Mouse (Mus musculus) forebrain, embryonic 16.5 days (tissue): Measurements from ENCODE around the gene Tmem186. TPM values are rescaled to one million over a fixed set of nuclear protein-coding genes. Genes with fewer than 3 reads are reported as not detected.

ENCODE experiments used
- ATAC-seq: fragments of 200-750 bp; cut with Nextera tagmentation; 2 replicates; pipeline ENCODE4 v1.8.0; 2017; ENCODE audit warnings: mild to moderate bottlenecking, moderate library complexity
- H3K27ac ChIP-seq: fragments of 300-500 bp; sonication (generic); 2 replicates; pipeline ENCODE4 v1.5.1; 2014; ENCODE audit warnings: low read length, control low read depth
- H3K27me3 ChIP-seq: fragments of 300-500 bp; sonication (generic); replicated peaks from 2 replicates; pipeline ENCODE4 v1.6.1; 2014; ENCODE audit warnings: low read length; ENCODE audit not compliant: control insufficient read depth, insufficient read depth
- H3K36me3 ChIP-seq: fragments of 300-500 bp; sonication (generic); 2 replicates; pipeline ENCODE4 v1.6.1; 2014; ENCODE audit not compliant: control insufficient read depth, insufficient read depth
- H3K4me1 ChIP-seq: fragments of 300-500 bp; sonication (generic); replicated peaks from 2 replicates; pipeline ENCODE4 v1.6.1; 2014; ENCODE audit warnings: low read length; ENCODE audit not compliant: control insufficient read depth, insufficient read depth
- H3K4me2 ChIP-seq: fragments of 300-500 bp; sonication (generic); 2 replicates; pipeline ENCODE4 v1.6.1; 2014; ENCODE audit warnings: mild to moderate bottlenecking, low read length, control low read depth
- H3K4me3 ChIP-seq: fragments of 300-500 bp; sonication (generic); replicated peaks from 2 replicates; pipeline ENCODE4 v1.5.1; 2014; ENCODE audit warnings: mild to moderate bottlenecking, low read length, control low read depth
- H3K9ac ChIP-seq: fragments of 300-500 bp; sonication (generic); replicated peaks from 2 replicates; pipeline ENCODE4 v1.6.1; 2014; ENCODE audit warnings: low read depth, low read length, control low read depth
- H3K9me3 ChIP-seq: fragments of 300-500 bp; sonication (generic); 2 replicates; pipeline ENCODE4 v1.6.1; 2016; ENCODE audit warnings: low read length; ENCODE audit not compliant: control insufficient read depth
- WGBS: fragments of 180-500 bp; shearing (Covaris S2); extraction: QIAGEN DNeasy Blood & Tissue Kit; methylation state at CpG from one replicate; pipeline ENCODE4 v1.1.7; 2014; 5-methylcytosine and 5-hydroxymethylcytosine counted together
- polyA plus RNA-seq: library from polyadenylated mRNA; unstranded; fragments of >200 nt; fragmentation: Nextera tagmentation; extraction: Ambion mirVana; gene quantifications from 2 replicates; pipeline ENCODE4 v1.2.1, GENCODE M21; 2015

The Tmem186 gene
- polyA plus RNA-seq, 1 experiment from 2014 or later: 27.8 TPM

- ATAC-seq: no peak
- WGBS: 64% methylated on average over 2 of the region's 2 CpGs
- no peak overlapping the region for H3K27ac ChIP-seq
- H3K4me2 ChIP-seq: no peak overlapping the region; the same call in 1 of the 2 replicates
- H3K9me3 ChIP-seq: no peaks in the 10 kb centered on the region
- H3K4me1 ChIP-seq: peaks cover 46% of the 10 kb centered on the region
- H3K9ac ChIP-seq: no peak overlapping the region
- no peaks in the 10 kb centered on the region for H3K36me3 ChIP-seq
- H3K4me3 ChIP-seq: no peak overlapping the region
- no peaks in the 10 kb centered on the region for H3K27me3 ChIP-seq
Measured at GRCm38 (mm10) chr16:8668386-8668785, 30.9 kb upstream of the Tmem186 start.

- ATAC-seq: no peak
- Histone ChIP-seq H3K36me3 (no peaks in the 10 kb centered on the region), H3K27ac (no peak overlapping the region), H3K9ac (no peak overlapping the region), H3K4me1 (peaks cover 46% of the 10 kb centered on the region), H3K27me3 (no peaks in the 10 kb centered on the region), H3K9me3 (no peaks in the 10 kb centered on the region), H3K4me2 (no peak overlapping the region), H3K4me3 (no peak overlapping the region)
- WGBS: 62% methylated on average over 4 of the region's 4 CpGs
Measured at GRCm38 (mm10) chr16:8667814-8668213, 30.3 kb upstream of the Tmem186 start.

- Histone ChIP-seq H3K9me3 (no peaks in the 10 kb centered on the region), H3K4me3 (no peak overlapping the region), H3K36me3 (no peaks in the 10 kb centered on the region), H3K27ac (no peak overlapping the region), H3K4me2 (no peak overlapping the region), H3K9ac (no peak overlapping the region), H3K4me1 (peaks cover 46% of the 10 kb centered on the region), H3K27me3 (no peaks in the 10 kb centered on the region)
- ATAC-seq: no peak
- WGBS: 87% methylated on average over 7 of the region's 7 CpGs
Measured at GRCm38 (mm10) chr16:8667261-8667660, 29.7 kb upstream of the Tmem186 start.

- Histone ChIP-seq H3K27ac (no peak overlapping the region), H3K27me3 (no peaks in the 10 kb centered on the region), H3K9ac (no peak overlapping the region), H3K4me1 (peaks cover 46% of the 10 kb centered on the region), H3K9me3 (no peaks in the 10 kb centered on the region), H3K4me3 (no peak overlapping the region), H3K36me3 (peaks cover 2% of the 10 kb centered on the region; the same call in 1 of the 2 replicates), H3K4me2 (no peak overlapping the region)
- no peak for ATAC-seq
- 77% methylated on average over 2 of the region's 2 CpGs for WGBS
Measured at GRCm38 (mm10) chr16:8666452-8666851, 28.9 kb upstream of the Tmem186 start.

GRCm38 (mm10) chr16:8665367-8665766 lies 27.9 kb upstream of the Tmem186 start:
- Histone ChIP-seq H3K4me3 (no peak overlapping the region), H3K4me1 (peaks cover 40% of the 10 kb centered on the region), H3K4me2 (no peak overlapping the region), H3K27me3 (no peaks in the 10 kb centered on the region), H3K36me3 (peaks cover 2% of the 10 kb centered on the region; the same call in 1 of the 2 replicates), H3K9me3 (no peaks in the 10 kb centered on the region), H3K9ac (no peak overlapping the region), H3K27ac (no peak overlapping the region)
- ATAC-seq: no peak
- 76% methylated on average over 5 of the region's 5 CpGs for WGBS

- Histone ChIP-seq H3K4me2 (no peak overlapping the region), H3K9me3 (no peaks in the 10 kb centered on the region), H3K27ac (no peak overlapping the region), H3K4me1 (peaks cover 25% of the 10 kb centered on the region), H3K27me3 (no peaks in the 10 kb centered on the region), H3K36me3 (peaks cover 8% of the 10 kb centered on the region; the same call in 1 of the 2 replicates), H3K4me3 (no peak overlapping the region), H3K9ac (no peak overlapping the region)
- 83% methylated on average over 24 of the region's 24 CpGs for WGBS
- no peak for ATAC-seq
Measured at GRCm38 (mm10) chr16:8663606-8664539, 26.4 kb upstream of the Tmem186 start.

- 77% methylated on average over 2 of the region's 2 CpGs for WGBS
- H3K4me1 ChIP-seq: peaks cover 17% of the 10 kb centered on the region
- no peak overlapping the region for H3K4me3 ChIP-seq
- H3K36me3 ChIP-seq: peaks cover 8% of the 10 kb centered on the region; the same call in 1 of the 2 replicates
- H3K9me3 ChIP-seq: no peaks in the 10 kb centered on the region
- H3K27me3 ChIP-seq: no peaks in the 10 kb centered on the region
- H3K27ac ChIP-seq: no peak overlapping the region
- no peak overlapping the region for H3K9ac ChIP-seq
- no peak overlapping the region for H3K4me2 ChIP-seq
- no peak for ATAC-seq
Measured at GRCm38 (mm10) chr16:8663022-8663421, 25.5 kb upstream of the Tmem186 start.

GRCm38 (mm10) chr16:8658764-8659163 lies 21.3 kb upstream of the Tmem186 start:
- Histone ChIP-seq H3K9me3 (no peaks in the 10 kb centered on the region), H3K4me2 (no peak overlapping the region), H3K36me3 (peaks cover 14% of the 10 kb centered on the region; the same call in 1 of the 2 replicates), H3K27me3 (no peaks in the 10 kb centered on the region), H3K9ac (no peak overlapping the region), H3K4me3 (no peak overlapping the region), H3K4me1 (no peaks in the 10 kb centered on the region), H3K27ac (no peak overlapping the region)
- 81% methylated on average over 4 of the region's 4 CpGs for WGBS
- no peak for ATAC-seq

- 84% methylated on average over 4 of the region's 4 CpGs for WGBS
- no peak for ATAC-seq
- Histone ChIP-seq H3K9ac (no peak overlapping the region), H3K27me3 (no peaks in the 10 kb centered on the region), H3K27ac (no peak overlapping the region), H3K9me3 (no peaks in the 10 kb centered on the region), H3K36me3 (peaks cover 14% of the 10 kb centered on the region; the same call in 1 of the 2 replicates), H3K4me1 (no peaks in the 10 kb centered on the region), H3K4me3 (no peak overlapping the region), H3K4me2 (no peak overlapping the region)
Measured at GRCm38 (mm10) chr16:8658349-8658748, 20.8 kb upstream of the Tmem186 start.
